Mouse (Mus musculus) kidney, adult 2 months (tissue): ENCODE measurements around the gene Lrrc4c.

ENCODE experiments used
- CTCF ChIP-seq: fragments of 200-500 bp; conservative IDR thresholded peaks from 2 replicates; pipeline ENCODE4 v1.5.1; 2011; ENCODE audit warnings: low read depth, mild to moderate bottlenecking, control low read depth, low read length, moderate library complexity, mixed read lengths; ENCODE audit not compliant: insufficient read depth, insufficient read length
- POLR2A ChIP-seq: fragments of 200-500 bp; IDR thresholded peaks from one replicate; pipeline ENCODE4 v1.6.1; 2011; ENCODE audit warnings: low read depth, low read length, control low read depth

DNA sequence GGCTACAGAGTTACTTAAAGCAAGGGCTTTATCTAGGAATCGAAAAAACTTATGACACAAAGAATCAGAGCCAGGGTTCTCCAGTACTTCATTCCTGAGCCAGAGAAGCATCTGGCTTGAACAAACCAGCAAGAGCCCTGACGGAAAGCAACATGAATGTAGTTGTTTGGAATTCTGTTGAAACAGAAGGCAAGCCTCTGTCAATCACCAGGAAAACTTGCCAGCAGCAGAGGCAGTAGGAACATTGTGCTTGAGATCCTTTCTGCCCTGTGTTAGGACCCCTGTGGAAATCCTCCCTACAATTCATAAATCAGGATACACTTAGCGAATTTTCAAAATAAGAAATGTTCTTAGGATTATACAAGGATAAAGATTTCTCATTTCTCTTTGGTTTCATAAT is 780.0 kb downstream of the Lrrc4c start:
- TF ChIP-seq CTCF = no peak
- TF ChIP-seq POLR2A = no peak
